Mouse (Mus musculus) embryonic facial prominence, embryonic 15.5 days (tissue): ENCODE data around the gene Crip2. TPM values are rescaled to one million over a fixed set of nuclear protein-coding genes. Genes with fewer than 3 reads are reported as not detected.

Experiments
- ATAC-seq: fragments of 200-750 bp; cut with Nextera tagmentation; 2 replicates; pipeline ENCODE4 v1.8.0; 2017; ENCODE audit warnings: low read depth, moderate TSS enrichment; ENCODE audit not compliant: insufficient number of reproducible peaks, low FRiP score, low TSS enrichment
- H3K27ac ChIP-seq: fragments of 300-500 bp; sonication (generic); replicated peaks from 2 replicates; pipeline ENCODE4 v1.5.1; 2015; ENCODE audit warnings: mild to moderate bottlenecking, inconsistent platforms
- H3K27me3 ChIP-seq: fragments of 300-500 bp; sonication (generic); 2 replicates; pipeline ENCODE4 v1.6.1; 2015; ENCODE audit warnings: inconsistent platforms
- H3K36me3 ChIP-seq: fragments of 300-500 bp; sonication (generic); 2 replicates; pipeline ENCODE4 v1.6.1; 2015; ENCODE audit warnings: mild to moderate bottlenecking, inconsistent platforms
- H3K4me1 ChIP-seq: fragments of 300-500 bp; sonication (generic); 2 replicates; pipeline ENCODE4 v1.6.1; 2015; ENCODE audit warnings: inconsistent platforms
- H3K4me2 ChIP-seq: fragments of 300-500 bp; sonication (generic); replicated peaks from 2 replicates; pipeline ENCODE4 v1.6.1; 2015; ENCODE audit warnings: mild to moderate bottlenecking, inconsistent platforms
- H3K4me3 ChIP-seq: fragments of 300-500 bp; sonication (generic); replicated peaks from 2 replicates; pipeline ENCODE4 v1.5.1; 2015; ENCODE audit warnings: mild to moderate bottlenecking, inconsistent platforms
- H3K9ac ChIP-seq: fragments of 300-500 bp; sonication (generic); 2 replicates; pipeline ENCODE4 v1.6.1; 2015; ENCODE audit warnings: inconsistent platforms
- H3K9me3 ChIP-seq: fragments of 300-500 bp; sonication (generic); replicated peaks from 2 replicates; pipeline ENCODE4 v1.6.1; 2016; ENCODE audit warnings: inconsistent platforms
- WGBS: fragments of 180-500 bp; shearing (Covaris S2); methylation state at CpG from one replicate; pipeline ENCODE4 v1.1.7; 2015; 5-methylcytosine and 5-hydroxymethylcytosine counted together
- polyA plus RNA-seq: library from polyadenylated mRNA; unstranded; fragments of >200 nt; fragmentation: Nextera tagmentation; extraction: Ambion mirVana; gene quantifications from 2 replicates; pipeline ENCODE4 v1.2.1, GENCODE M21; 2015

Crip2 gene
- polyA plus RNA-seq, 1 experiment from 2014 or later, result 162 TPM

- H3K4me3 ChIP-seq, result no peak overlapping the region
- no peak for ATAC-seq
- H3K9me3 ChIP-seq, result no peaks in the 10 kb centered on the region
- H3K27me3 ChIP-seq, result peaks cover 21% of the 10 kb centered on the region
- H3K9ac ChIP-seq, result no peak overlapping the region
- H3K4me1 ChIP-seq, result peaks cover 45% of the 10 kb centered on the region
- no peak overlapping the region for H3K27ac ChIP-seq
- no peak overlapping the region for H3K4me2 ChIP-seq
- no peaks in the 10 kb centered on the region for H3K36me3 ChIP-seq
- WGBS, result 67% methylated on average over 3 of the region's 3 CpGs
Observed at GRCm38 (mm10) chr12:113149896-113150295, 9.9 kb downstream of the Crip2 start.

DNA sequence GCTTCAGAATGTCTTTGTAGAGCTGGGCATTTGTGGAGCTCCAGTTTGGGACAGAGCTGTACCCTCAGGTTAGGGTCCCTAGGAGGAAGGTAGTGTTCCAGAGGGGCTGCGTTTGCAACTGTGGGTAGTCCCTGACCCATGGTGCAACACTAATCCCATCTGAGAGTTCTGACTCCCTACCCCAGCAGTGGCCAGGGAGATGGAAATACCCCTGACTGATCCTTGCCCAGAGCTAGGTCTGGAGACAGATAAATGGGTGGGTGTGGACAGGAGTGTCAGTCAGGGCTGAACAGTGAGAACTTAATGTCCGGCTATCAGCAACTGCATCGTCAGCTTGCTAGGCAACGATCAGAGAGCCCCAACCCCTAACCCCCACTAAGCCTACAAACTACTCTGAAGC is 10.6 kb downstream of the Crip2 start:
- Histone ChIP-seq H3K36me3 (no peaks in the 10 kb centered on the region), H3K27me3 (peaks cover 21% of the 10 kb centered on the region), H3K4me2 (no peak overlapping the region), H3K9ac (no peak overlapping the region), H3K4me1 (peaks cover 52% of the 10 kb centered on the region), H3K27ac (no peak overlapping the region), H3K4me3 (no peak overlapping the region), H3K9me3 (no peaks in the 10 kb centered on the region)
- 75% methylated on average over 4 of the region's 4 CpGs for WGBS
- no peak for ATAC-seq

DNA sequence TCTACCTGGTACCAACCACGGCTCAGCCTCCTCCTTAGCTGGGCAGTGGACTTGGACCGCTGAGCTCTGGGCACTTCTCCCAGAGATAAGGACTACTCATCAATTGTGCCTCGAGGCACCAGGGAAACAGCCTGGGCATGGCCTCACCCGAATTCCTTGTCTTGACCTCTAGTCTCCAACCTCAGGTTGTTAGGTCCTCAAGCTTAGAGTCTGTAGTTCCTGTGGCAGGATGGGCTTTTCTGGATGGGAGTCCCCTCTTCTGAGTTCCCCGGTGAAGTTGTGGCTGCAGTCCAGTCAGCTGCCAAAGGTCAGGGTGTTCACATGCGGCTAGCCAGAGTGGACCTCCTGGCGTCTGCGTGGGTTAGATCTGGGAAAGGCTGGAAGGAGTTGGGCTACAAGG is 11.0 kb downstream of the Crip2 start:
- ATAC-seq, result no peak
- Histone ChIP-seq H3K36me3 (no peaks in the 10 kb centered on the region), H3K9ac (no peak overlapping the region), H3K4me3 (no peak overlapping the region), H3K4me2 (no peak overlapping the region), H3K27ac (no peak overlapping the region), H3K9me3 (no peaks in the 10 kb centered on the region), H3K27me3 (peaks cover 21% of the 10 kb centered on the region), H3K4me1 (peaks cover 51% of the 10 kb centered on the region)
- 70% methylated on average over 8 of the region's 8 CpGs for WGBS

GRCm38 (mm10) chr12:113151661-113152271 is 11.7 kb downstream of the Crip2 start:
- ATAC-seq, result no peak
- Histone ChIP-seq H3K9me3 (no peaks in the 10 kb centered on the region), H3K27me3 (peaks cover 21% of the 10 kb centered on the region), H3K4me1 (peaks cover 49% of the 10 kb centered on the region), H3K27ac (no peak overlapping the region), H3K36me3 (no peaks in the 10 kb centered on the region), H3K4me3 (peak overlapping the region; percentile 55), H3K9ac (peak overlapping the region; percentile 37), H3K4me2 (peak overlapping the region; percentile 85)
- WGBS, result under 1% methylated on average over 36 of the region's 36 CpGs

GRCm38 (mm10) chr12:113152272-113152661 is 12.2 kb downstream of the Crip2 start:
- 9% methylated on average over 19 of the region's 19 CpGs for WGBS
- Histone ChIP-seq H3K9ac (peak overlapping the region; percentile 37), H3K27ac (no peak overlapping the region), H3K36me3 (no peaks in the 10 kb centered on the region), H3K9me3 (no peaks in the 10 kb centered on the region), H3K27me3 (peaks cover 21% of the 10 kb centered on the region), H3K4me3 (peak overlapping the region; percentile 55), H3K4me1 (peaks cover 49% of the 10 kb centered on the region), H3K4me2 (peak overlapping the region; percentile 85)
- no peak for ATAC-seq

DNA sequence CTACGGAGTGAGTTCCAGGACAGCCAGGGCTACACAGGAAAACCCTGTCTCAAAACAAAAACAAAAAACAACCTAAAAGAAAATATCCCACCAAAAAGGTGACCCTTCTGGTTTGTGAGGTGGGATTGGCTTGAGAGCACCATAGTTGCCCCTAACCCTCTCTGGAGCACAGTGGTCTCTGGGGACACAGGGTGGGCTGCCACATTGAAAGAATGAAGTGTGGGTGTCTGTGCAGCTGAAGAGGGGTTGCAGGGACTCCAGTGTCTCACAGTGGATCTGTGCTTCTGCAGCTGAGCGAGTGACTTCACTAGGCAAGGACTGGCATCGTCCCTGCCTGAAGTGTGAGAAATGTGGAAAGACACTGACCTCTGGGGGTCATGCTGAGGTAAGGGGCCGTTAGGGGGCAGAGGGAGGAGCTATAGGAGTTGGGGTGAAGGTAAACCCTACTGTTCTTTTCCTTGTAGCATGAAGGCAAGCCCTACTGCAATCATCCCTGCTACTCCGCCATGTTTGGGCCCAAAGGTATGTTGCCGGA is 13.0 kb downstream of the Crip2 start:
- ATAC-seq, result no peak
- Histone ChIP-seq H3K4me2 (peak overlapping the region; percentile 85; the same call in 1 of the 2 replicates), H3K27me3 (peaks cover 21% of the 10 kb centered on the region), H3K36me3 (no peaks in the 10 kb centered on the region), H3K9me3 (no peaks in the 10 kb centered on the region), H3K4me3 (peak overlapping the region; percentile 55), H3K4me1 (peaks cover 52% of the 10 kb centered on the region), H3K9ac (no peak overlapping the region), H3K27ac (no peak overlapping the region)
- WGBS, result 83% methylated on average over 6 of the region's 6 CpGs

DNA sequence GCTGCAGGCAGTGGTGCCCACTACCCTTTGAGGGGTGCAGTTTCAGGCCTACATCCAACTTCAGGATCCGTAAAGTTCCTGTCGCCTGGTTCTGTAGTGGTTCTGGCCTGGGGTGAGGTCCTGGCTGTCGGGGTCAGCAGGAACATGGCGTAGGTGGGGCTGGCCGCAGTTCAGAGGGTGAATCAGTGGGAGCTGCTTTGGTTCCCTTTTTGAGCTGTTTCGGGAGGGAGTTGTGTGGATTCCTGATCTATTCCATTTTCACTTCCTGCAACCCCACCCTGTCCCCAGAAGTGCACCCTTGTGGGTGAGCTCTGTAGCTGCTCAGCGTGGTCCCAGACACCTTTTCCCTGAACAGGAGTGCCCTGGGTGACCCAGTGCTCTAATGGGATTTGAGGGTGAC is 13.9 kb downstream of the Crip2 start:
- WGBS, result 90% methylated on average over 7 of the region's 7 CpGs
- Histone ChIP-seq H3K4me3 (no peak overlapping the region), H3K4me2 (no peak overlapping the region), H3K27me3 (peaks cover 21% of the 10 kb centered on the region), H3K9me3 (no peaks in the 10 kb centered on the region), H3K27ac (no peak overlapping the region), H3K4me1 (peaks cover 48% of the 10 kb centered on the region), H3K36me3 (no peaks in the 10 kb centered on the region), H3K9ac (no peak overlapping the region)
- no peak for ATAC-seq

DNA sequence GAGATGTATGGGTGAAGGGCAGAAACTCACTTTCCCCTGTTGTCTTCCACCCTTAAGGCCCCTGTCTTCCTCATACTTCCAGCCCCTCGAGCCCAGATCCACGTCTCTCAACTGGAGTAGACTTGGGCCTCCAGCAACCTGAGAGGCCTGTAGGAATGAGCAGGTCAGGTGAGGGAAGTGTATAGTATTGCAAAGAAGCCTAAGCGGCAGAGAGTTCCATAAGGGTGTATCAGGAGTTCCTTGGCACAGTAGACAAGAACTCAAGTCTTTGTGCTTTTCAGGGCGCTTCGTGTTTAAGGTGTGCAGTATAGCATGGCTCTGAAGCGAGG is 14.7 kb downstream of the Crip2 start:
- H3K4me3 ChIP-seq, result peak overlapping the region; percentile 74
- H3K9me3 ChIP-seq, result no peaks in the 10 kb centered on the region
- H3K36me3 ChIP-seq, result no peaks in the 10 kb centered on the region
- ATAC-seq, result no peak
- 70% methylated on average over 6 of the region's 6 CpGs for WGBS
- H3K27me3 ChIP-seq, result peaks cover 21% of the 10 kb centered on the region
- H3K4me2 ChIP-seq, result peak overlapping the region; percentile 89
- H3K9ac ChIP-seq, result no peak overlapping the region
- H3K4me1 ChIP-seq, result peaks cover 48% of the 10 kb centered on the region
- H3K27ac ChIP-seq, result peak overlapping the region; percentile 85

DNA sequence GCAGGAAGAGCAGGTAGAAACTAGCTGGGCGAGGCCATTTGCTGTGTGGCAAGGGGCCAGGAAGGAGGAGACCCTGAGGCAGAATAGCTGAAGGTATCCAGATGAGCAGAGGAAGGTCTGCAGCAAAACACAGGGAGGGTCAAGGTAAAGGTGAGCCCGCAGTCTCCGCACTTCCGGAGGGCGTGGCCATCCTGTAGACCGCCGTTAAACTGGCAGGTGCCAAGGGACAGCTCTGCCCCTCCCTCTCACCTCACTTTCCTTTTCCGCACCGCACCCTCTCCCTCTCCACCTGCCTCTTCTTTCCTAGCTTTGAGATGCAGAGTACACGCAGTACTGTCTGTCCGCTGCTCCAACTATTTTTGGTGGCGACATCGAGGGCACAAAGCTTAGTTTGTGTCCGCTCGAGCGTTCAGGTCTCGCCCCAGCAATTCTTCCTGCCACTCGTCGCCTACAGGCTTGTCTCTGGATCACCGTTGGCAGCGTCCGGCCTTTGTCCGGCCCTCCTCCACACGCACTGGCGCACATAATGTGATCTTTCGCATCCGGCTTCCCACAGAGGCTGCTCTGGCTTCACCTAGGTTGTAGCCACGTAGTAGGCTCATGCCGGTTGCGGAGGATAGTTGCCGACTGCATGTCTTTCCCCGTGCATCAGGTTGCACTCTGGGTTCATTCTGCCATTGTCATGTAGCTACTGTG is 15.2 kb downstream of the Crip2 start:
- Histone ChIP-seq H3K9me3 (no peaks in the 10 kb centered on the region), H3K4me2 (peak overlapping the region; percentile 89), H3K4me1 (peaks cover 48% of the 10 kb centered on the region), H3K4me3 (peak overlapping the region; percentile 74), H3K27me3 (peaks cover 17% of the 10 kb centered on the region), H3K36me3 (no peaks in the 10 kb centered on the region), H3K27ac (peak overlapping the region; percentile 85), H3K9ac (peak overlapping the region; percentile 50)
- 3% methylated on average over 32 of the region's 32 CpGs for WGBS
- no peak for ATAC-seq

DNA sequence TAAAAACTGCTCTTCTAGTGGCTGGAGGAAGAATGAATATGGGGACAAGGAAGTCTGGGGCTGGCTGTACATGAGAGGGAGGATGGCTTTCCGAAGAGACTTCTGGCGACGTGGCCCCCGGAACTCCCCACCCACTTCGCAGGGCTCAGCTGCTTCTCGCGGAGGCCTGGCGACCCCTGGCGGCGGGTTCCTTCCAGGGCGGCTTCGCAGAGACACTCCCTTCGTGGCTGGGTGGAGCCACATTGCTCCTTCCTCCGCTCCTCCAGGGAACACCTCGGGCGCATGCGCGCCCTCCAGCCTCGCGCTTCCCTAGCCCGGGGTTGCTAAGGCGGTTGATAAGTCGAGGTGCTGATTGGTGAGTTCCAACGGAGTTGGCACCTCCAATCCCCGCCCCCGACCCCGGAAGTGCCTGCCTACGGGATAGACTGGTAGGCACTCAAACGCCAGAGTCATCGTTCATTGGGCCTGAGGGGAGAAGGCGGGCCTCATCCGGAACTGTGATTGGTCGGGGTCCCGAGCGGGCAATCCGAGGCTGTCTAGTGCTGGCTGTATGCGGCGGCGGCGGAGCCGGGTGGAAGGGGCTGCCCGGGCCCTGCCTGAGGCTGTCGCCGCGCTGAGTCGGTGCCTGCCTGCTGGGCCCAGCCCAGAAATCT is 16.0 kb downstream of the Crip2 start, which contains the start of gene Tedc1:
Gene Tedc1 (plus strand): TSS at position 535 of the 653 bp plus-strand sequence.
- peak; percentile 95 for ATAC-seq
- Histone ChIP-seq H3K36me3 (no peaks in the 10 kb centered on the region), H3K9me3 (no peaks in the 10 kb centered on the region), H3K4me3 (peak within 1 kb of the TSS; percentile 74), H3K27ac (peak within 1 kb of the TSS; percentile 85), H3K4me2 (peak within 1 kb of the TSS; percentile 89), H3K4me1 (peaks cover 46% of the 10 kb centered on the region), H3K27me3 (peaks cover 10% of the 10 kb centered on the region), H3K9ac (peak within 1 kb of the TSS; percentile 50)
- WGBS, result under 1% methylated on average over 46 of the region's 46 CpGs

DNA sequence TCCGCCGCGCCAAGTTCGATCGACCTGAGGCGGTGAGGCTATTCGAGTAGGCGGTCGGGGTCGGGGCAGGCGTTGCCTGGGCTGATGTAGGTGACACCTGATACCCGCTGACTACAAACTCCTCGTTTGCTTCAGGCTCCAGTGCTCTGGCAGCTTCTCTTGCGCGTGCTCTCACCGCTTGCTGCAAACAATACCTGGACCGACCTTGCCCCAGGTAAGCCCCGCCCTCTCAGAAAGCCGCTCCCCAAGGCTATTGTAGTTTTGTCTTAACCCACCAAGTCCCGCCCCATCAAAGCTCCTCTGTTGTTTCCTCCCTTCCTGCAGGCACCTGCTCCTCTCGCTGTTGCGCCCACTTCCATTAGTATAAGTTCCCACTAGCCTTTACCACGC is 16.5 kb downstream of the Crip2 start:
- ATAC-seq, result 0 out of 2 replicates have a peak, but pooled peaks have one; percentile 3
- Histone ChIP-seq H3K4me1 (peaks cover 41% of the 10 kb centered on the region), H3K4me3 (peak overlapping the region; percentile 74), H3K9me3 (no peaks in the 10 kb centered on the region), H3K4me2 (peak overlapping the region; percentile 89), H3K27me3 (peaks cover 5% of the 10 kb centered on the region; the same call in 1 of the 2 replicates), H3K36me3 (no peaks in the 10 kb centered on the region), H3K27ac (peak overlapping the region; percentile 69), H3K9ac (peak overlapping the region; percentile 12; the same call in 1 of the 2 replicates)
- under 1% methylated on average over 23 of the region's 23 CpGs for whole genome bisulfite sequencing
